Comparison of ENCODE assay signal across 13 mouse cellular contexts in genomic region chr12:98283487-98283860, GRCm38 (mm10). TPM values are rescaled to one million over a fixed set of nuclear protein-coding genes. Genes with fewer than 3 reads are reported as not detected.
DNase-seq lines count a peak whose midpoint lies in the region; ATAC-seq and TF ChIP-seq lines count a peak whose summit lies in the region.
"Had no signal": no experiment of that assay in that cellular context is flagged by ENCODE, and none has a peak within 500 bp of the region (broad histone marks: within the 10 kb centered on the region; RNA-seq: fewer than 3 reads in every experiment).

No protein-coding gene starts in this region.

- TF ChIP-seq POLR2A in CH12.LX (IDR thresholded peaks at IDR 0.05; ENCODE audit: low read depth, low read length) = peak; percentile 21; the same call in 1 of the 2 replicates

- dilution Hi-C loops in CH12.LX (cut with MboI; ENCODE audit: extremely low pct_ligation_motif_present, extremely low pct_unique_long_range_greater_than_20kb, low sequenced_read_pairs) = no loop called here

- peak; percentile 82 for ATAC-seq in common myeloid progenitor, adult 5-6 weeks (replicated peaks; ENCODE audit: low read depth, poor library complexity, severe bottlenecking)

- peak; percentile 15 to 82; a peak in 2 of 4 replicates for TF ChIP-seq CTCF in CH12.LX (conservative IDR thresholded peaks at IDR 0.05 in 1 of 2, IDR thresholded peaks at IDR 0.05 in 1 of 2; ENCODE audit: low read depth in 2 of 2, low read length in 2 of 2)

- H3K4me3 ChIP-seq in CH12.LX (replicated peaks in 1 of 3; ENCODE audit: low read depth in 2 of 3, low read length in 2 of 3, poor library complexity in 1 of 3) = no peak overlapping the region
- H3K4me3 ChIP-seq: megakaryocyte, embryonic 14.5 days had no signal

- peaks cover 0 to 5% of the 10 kb centered on the region in 2 experiments for H3K36me3 ChIP-seq in CH12.LX (replicated peaks in 1 of 2; ENCODE audit: control insufficient read depth in 1 of 2, insufficient read depth in 1 of 2, low read length in 1 of 2)

- H3K27ac ChIP-seq in CH12.LX (ENCODE audit: insufficient read depth, low read depth) = peak overlapping the region; percentile 98

- in situ Hi-C loops in CH12.LX (cut with MboI; ENCODE audit: low pct_ligation_motif_present, low pct_unique_long_range_greater_than_20kb, low sequenced_read_pairs) = no loop called here

- DNase-seq in lung, adult 18-20 months = peak; percentile 12 to 27
- DNase-seq in lung, postnatal 14 days = no peak
- peak; percentile 96 for DNase-seq in CH12.LX (ENCODE audit: extremely low read depth)
- peak; percentile 35 for DNase-seq in naive thymus-derived CD4-positive, alpha-beta T cell, adult 2 months (ENCODE audit: low read depth)
- DNase-seq in adrenal gland, adult 8-10 months = no peak
- DNase-seq in kidney, adult 18-20 months = no peak
- DNase-seq: cerebellum, adult 8-10 months; kidney, adult 9 months had no signal

- H3K79me2 ChIP-seq in CH12.LX (replicated peaks; ENCODE audit: control insufficient read depth, extremely low read depth, insufficient read depth, poor library complexity, severe bottlenecking) = no peaks in the 10 kb centered on the region; the same call in 1 of the 2 replicates

- no peak overlapping the region; the same call in 1 of the 2 replicates for H3K9ac ChIP-seq in CH12.LX (ENCODE audit: insufficient read depth, low read depth)

- H3K9me3 ChIP-seq in CH12.LX (replicated peaks; ENCODE audit: low read length) = peaks cover 19% of the 10 kb centered on the region
- H3K9me3 ChIP-seq: megakaryocyte, embryonic 14.5 days had no signal

- H3K4me2 ChIP-seq in CH12.LX (ENCODE audit: insufficient read depth, low read depth, poor library complexity, severe bottlenecking) = peak overlapping the region; percentile 72; the same call in 1 of the 2 replicates
- H3K4me2 ChIP-seq: heart, embryonic 11.5 days had no signal

- no peaks in the 10 kb centered on the region for H3K27me3 ChIP-seq in CH12.LX (replicated peaks)
- H3K27me3 ChIP-seq: megakaryocyte, embryonic 14.5 days had no signal

- TF ChIP-seq RAD21 in CH12.LX (IDR thresholded peaks at IDR 0.05; ENCODE audit: low read depth, low read length) = peak; percentile 62

- H3K4me1 ChIP-seq in CH12.LX (ENCODE audit: control insufficient read depth in 1 of 2, insufficient read depth in 2 of 2) = peaks cover 15 to 32% of the 10 kb centered on the region in 2 experiments; a peak in 3 of 4 replicates

- TF ChIP-seq EP300 in CH12.LX (IDR thresholded peaks at IDR 0.05; ENCODE audit: low read length) = peak; percentile 70

TF ChIP-seq in CH12.LX, 34 proteins besides CTCF, POLR2A, EP300 and RAD21:
- peak; percentile 78; the same call in 1 of the 2 replicates for TF ChIP-seq RCOR1 (conservative IDR thresholded peaks at IDR 0.05; ENCODE audit: low read depth, low read length)
- peak; percentile 70; the same call in 1 of the 2 replicates for TF ChIP-seq ZMIZ1 (IDR thresholded peaks at IDR 0.05; ENCODE audit: low read depth, low read length)
- TF ChIP-seq CHD2 (IDR thresholded peaks at IDR 0.05; ENCODE audit: low read length) = no peak; the same call in 1 of the 2 replicates
- TF ChIP-seq ETS1 (conservative IDR thresholded peaks at IDR 0.05; ENCODE audit: low read depth, low read length) = 0 out of 2 replicates have a peak, but pooled peaks have one; percentile 8
- peak; percentile 27; the same call in 1 of the 2 replicates for TF ChIP-seq ZC3H11A (IDR thresholded peaks at IDR 0.05; ENCODE audit: low read depth, low read length)
- TF ChIP-seq JUN (IDR thresholded peaks at IDR 0.05; ENCODE audit: insufficient read depth, low read depth, low read length) = peak; percentile 83
- peak; percentile 86 for TF ChIP-seq MEF2A (IDR thresholded peaks at IDR 0.05; ENCODE audit: borderline replicate concordance, low read depth, low read length)
- 0 out of 2 replicates have a peak, but pooled peaks have one; percentile 15 for TF ChIP-seq TBP (conservative IDR thresholded peaks at IDR 0.05; ENCODE audit: low read depth, low read length)
- peak; percentile 88 for TF ChIP-seq JUND (conservative IDR thresholded peaks at IDR 0.05; ENCODE audit: low read depth, low read length)
- TF ChIP-seq POLR2AphosphoS2 (IDR thresholded peaks at IDR 0.05; ENCODE audit: low read depth, low read length) = no peak
- 0 out of 2 replicates have a peak, but pooled peaks have one; percentile 54 for TF ChIP-seq MXI1 (IDR thresholded peaks at IDR 0.05; ENCODE audit: low read depth, low read length)
- TF ChIP-seq ELF1 (IDR thresholded peaks at IDR 0.05; ENCODE audit: low read depth, low read length) = peak; percentile 84
- peak; percentile 72; the same call in 1 of the 2 replicates for TF ChIP-seq MAZ (IDR thresholded peaks at IDR 0.05; ENCODE audit: low read depth, low read length)
- no peak for TF ChIP-seq UBTF (IDR thresholded peaks at IDR 0.05; ENCODE audit: low read depth, low read length)
- TF ChIP-seq MAX (IDR thresholded peaks at IDR 0.05; ENCODE audit: low read length) = no peak; the same call in none of the 2 replicates
- TF ChIP-seq SMC3 (IDR thresholded peaks at IDR 0.05; ENCODE audit: low read depth, low read length) = peak; percentile 84
- TF ChIP-seq SIN3A (IDR thresholded peaks at IDR 0.05; ENCODE audit: low read length) = 0 out of 2 replicates have a peak, but pooled peaks have one; percentile 65
- peak; percentile 90 for TF ChIP-seq IRF4 (IDR thresholded peaks at IDR 0.05; ENCODE audit: low read depth, low read length)
- TF ChIP-seq BHLHE40 (IDR thresholded peaks at IDR 0.05; ENCODE audit: low read depth, low read length) = peak; percentile 23; the same call in 1 of the 2 replicates
TF ChIP-seq in CH12.LX: peak in this region for 15.

RNA-seq across cellular contexts. Expression of gene Gpr65, which starts 15.0 kb away (rescaled TPM):
- total RNA-seq in CH12.LX (2012; rRNA removed) (31.0 and 31.9 TPM in 2 replicates), CH12.LX (2014; rRNA removed) (80.3 and 84.1 TPM in 2 replicates)
- polyA plus RNA-seq in CH12.LX (2012; ENCODE audit: insufficient read length, low read depth) = 72.6 and 80.5 TPM in 2 replicates
- total RNA-seq in common myeloid progenitor, adult 5-6 weeks (2017) = 19.0 and 19.4 TPM in 2 replicates
- total RNA-seq in adrenal gland, adult 8-10 months (2022) = 1 to 10 TPM; 1.4 to 3.8 (median 2.9) TPM
- total RNA-seq: left cerebral cortex, adult 18-20 months had no signal
- polyA plus RNA-seq: neural tube, embryonic 14.5 days had no signal

RNA-seq across cellular contexts. Expression of gene Galc, which starts 24.2 kb away (rescaled TPM):
- 4.7 and 6.4 TPM in 2 replicates for total RNA-seq in CH12.LX (2012; rRNA removed)
- total RNA-seq in CH12.LX (2014; rRNA removed) = 1.6 and 1.8 TPM in 2 replicates
- polyA plus RNA-seq in CH12.LX (2012; ENCODE audit: insufficient read length, low read depth) = 8.6 and 9.1 TPM in 2 replicates
- total RNA-seq in common myeloid progenitor, adult 5-6 weeks (2017) = 5.1 and 6.3 TPM in 2 replicates
- total RNA-seq in adrenal gland, adult 8-10 months (2022) = 10 to 100 TPM; 12.9 to 19.5 (median 15.9) TPM

Comparison
In these comparisons a context has a peak if more than half of its experiments do, and no peak if none do; other contexts are left out.
1. DNase-seq: peak in lung, adult 18-20 months (2 of 2), CH12.LX (single experiment) and naive thymus-derived CD4-positive, alpha-beta T cell, adult 2 months (single experiment); none in lung, postnatal 14 days (single experiment), adrenal gland, adult 8-10 months (single experiment) and kidney, adult 18-20 months (single experiment).